Mouse (Mus musculus): ENCODE measurements at regions not wholly inside any gene's neighbourhood (a gene's known extent, or its start where the extent isn't known, plus 50 kb on each side); places are given as distances from the start of the nearest gene placed in this dataset.

- WGBS = 75% methylated on average over 4 of the region's 4 CpGs
- Histone ChIP-seq H3K27ac (ENCODE audit: control insufficient read depth, insufficient read depth, low read depth, low read length, poor library complexity) (no peak overlapping the region), H3K4me3 (replicated peaks; ENCODE audit: control insufficient read depth, low read depth, low read length) (no peak overlapping the region), H3K4me1 (ENCODE audit: control insufficient read depth, insufficient read depth, low read length) (no peaks in the 10 kb centered on the region)
- TF ChIP-seq POLR2A (IDR thresholded peaks at IDR 0.05; ENCODE audit: borderline replicate concordance, control insufficient read depth, low read depth, low read length) (no peak), CTCF (IDR thresholded peaks at IDR 0.05; ENCODE audit: control insufficient read depth, insufficient read depth, low read length) (no peak)
Measured at GRCm38 (mm10) chr12:70563446-70563845, 110.6 kb downstream of the Tmx1 start.

DNA sequence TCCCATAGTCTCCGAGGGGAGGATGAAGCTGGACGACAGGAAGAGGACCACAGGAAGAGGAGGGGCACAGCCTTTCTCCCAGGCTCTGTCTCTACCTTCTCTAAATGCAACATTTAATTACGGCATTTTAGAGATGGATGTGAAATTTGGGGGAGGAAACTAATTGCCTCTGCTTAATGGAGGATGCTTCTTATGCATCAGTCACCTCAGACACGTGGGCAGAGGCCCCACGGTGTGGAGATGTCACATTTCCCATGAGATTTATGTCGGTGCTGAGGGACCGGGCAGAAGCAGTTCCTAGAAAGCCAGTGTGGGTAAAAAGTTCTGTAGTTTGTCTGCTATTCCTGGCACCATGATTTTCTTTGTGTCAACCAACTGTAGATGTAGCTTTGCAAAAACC is 122.8 kb downstream of the Tmx1 start:
- Histone ChIP-seq H3K4me3 (replicated peaks; ENCODE audit: control insufficient read depth, low read depth, low read length) (no peak overlapping the region), H3K4me1 (ENCODE audit: control insufficient read depth, insufficient read depth, low read length) (no peaks in the 10 kb centered on the region), H3K27ac (ENCODE audit: control insufficient read depth, insufficient read depth, low read depth, low read length, poor library complexity) (no peak overlapping the region)
- 21% methylated on average over 7 of the region's 7 CpGs for WGBS
- TF ChIP-seq CTCF (IDR thresholded peaks at IDR 0.05; ENCODE audit: control insufficient read depth, insufficient read depth, low read length) (no peak), POLR2A (IDR thresholded peaks at IDR 0.05; ENCODE audit: borderline replicate concordance, control insufficient read depth, low read depth, low read length) (no peak)

GRCm38 (mm10) chr12:70577769-70578168 is 124.9 kb downstream of the Tmx1 start:
- TF ChIP-seq CTCF (IDR thresholded peaks at IDR 0.05; ENCODE audit: control insufficient read depth, insufficient read depth, low read length) (no peak), POLR2A (IDR thresholded peaks at IDR 0.05; ENCODE audit: borderline replicate concordance, control insufficient read depth, low read depth, low read length) (no peak)
- Histone ChIP-seq H3K27ac (ENCODE audit: control insufficient read depth, insufficient read depth, low read depth, low read length, poor library complexity) (no peak overlapping the region), H3K4me3 (replicated peaks; ENCODE audit: control insufficient read depth, low read depth, low read length) (no peak overlapping the region), H3K4me1 (ENCODE audit: control insufficient read depth, insufficient read depth, low read length) (no peaks in the 10 kb centered on the region)
- WGBS = 51% methylated on average over 4 of the region's 4 CpGs

DNA sequence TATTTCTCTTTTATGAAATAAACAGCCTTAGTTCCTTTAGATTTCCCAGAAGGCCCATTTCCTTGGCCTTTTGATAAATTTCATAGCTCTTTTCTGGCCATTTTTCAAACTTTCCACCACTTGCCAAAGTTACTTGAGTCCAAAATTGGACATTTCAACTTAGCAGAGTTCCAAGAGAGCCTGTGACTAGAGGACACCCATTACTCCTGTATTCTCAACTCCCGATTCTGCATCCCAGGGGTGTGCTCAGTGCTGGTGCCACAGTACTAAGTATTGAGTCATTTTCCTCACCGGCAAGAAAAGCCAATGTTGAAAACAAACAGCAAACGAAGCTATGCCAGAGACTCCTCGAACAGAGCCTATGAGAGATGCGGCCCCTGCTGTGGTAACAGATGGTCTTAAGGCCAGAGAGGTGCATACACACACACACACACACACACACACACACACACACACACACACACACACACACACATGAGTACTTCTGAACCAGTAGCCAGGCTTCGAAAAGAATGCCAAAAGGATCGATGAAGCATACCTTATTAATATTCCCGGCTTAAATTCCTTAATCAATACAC is 126.5 kb downstream of the Tmx1 start:
- H3K4me3 ChIP-seq (replicated peaks; ENCODE audit: control insufficient read depth, low read depth, low read length) = no peak overlapping the region
- no peak overlapping the region for H3K27ac ChIP-seq (ENCODE audit: control insufficient read depth, insufficient read depth, low read depth, low read length, poor library complexity)
- TF ChIP-seq POLR2A (IDR thresholded peaks at IDR 0.05; ENCODE audit: borderline replicate concordance, control insufficient read depth, low read depth, low read length) = no peak
- no peak for TF ChIP-seq CTCF (IDR thresholded peaks at IDR 0.05; ENCODE audit: control insufficient read depth, insufficient read depth, low read length)
- H3K4me1 ChIP-seq (ENCODE audit: control insufficient read depth, insufficient read depth, low read length) = no peaks in the 10 kb centered on the region
- WGBS = 89% methylated on average over 8 of the region's 8 CpGs

DNA sequence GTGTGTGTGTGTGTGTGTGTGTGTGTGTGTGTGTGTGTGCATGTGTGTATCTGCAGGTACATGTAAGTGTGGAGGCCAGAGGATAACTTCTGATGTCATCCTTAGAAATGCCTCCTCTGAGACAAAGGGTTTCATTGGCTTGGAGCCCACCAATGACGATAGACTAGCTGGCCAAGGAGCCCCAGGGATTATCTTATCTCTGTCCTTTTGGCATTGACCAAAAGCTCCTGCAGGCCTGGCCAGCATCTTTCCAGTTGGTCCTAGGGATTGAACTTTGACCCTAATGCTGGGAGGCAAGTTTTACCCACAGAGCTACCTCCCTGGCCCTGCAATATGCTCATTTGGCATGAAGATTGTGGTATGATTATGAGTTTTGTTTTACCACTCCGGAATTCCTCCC is 133.3 kb downstream of the Tmx1 start:
- Histone ChIP-seq H3K4me1 (ENCODE audit: control insufficient read depth, insufficient read depth, low read length) (no peaks in the 10 kb centered on the region), H3K4me3 (replicated peaks; ENCODE audit: control insufficient read depth, low read depth, low read length) (no peak overlapping the region), H3K27ac (ENCODE audit: control insufficient read depth, insufficient read depth, low read depth, low read length, poor library complexity) (no peak overlapping the region)
- TF ChIP-seq POLR2A (IDR thresholded peaks at IDR 0.05; ENCODE audit: borderline replicate concordance, control insufficient read depth, low read depth, low read length) (no peak), CTCF (IDR thresholded peaks at IDR 0.05; ENCODE audit: control insufficient read depth, insufficient read depth, low read length) (no peak)
- 87% methylated on average over 2 of the region's 2 CpGs for WGBS

- TF ChIP-seq POLR2A (IDR thresholded peaks at IDR 0.05; ENCODE audit: borderline replicate concordance, control insufficient read depth, low read depth, low read length) = no peak
- TF ChIP-seq CTCF (IDR thresholded peaks at IDR 0.05; ENCODE audit: control insufficient read depth, insufficient read depth, low read length) = no peak
- H3K27ac ChIP-seq (ENCODE audit: control insufficient read depth, insufficient read depth, low read depth, low read length, poor library complexity) = no peak overlapping the region
- H3K4me3 ChIP-seq (replicated peaks; ENCODE audit: control insufficient read depth, low read depth, low read length) = no peak overlapping the region
- no peaks in the 10 kb centered on the region for H3K4me1 ChIP-seq (ENCODE audit: control insufficient read depth, insufficient read depth, low read length)
- 87% methylated on average over 3 of the region's 3 CpGs for WGBS
Measured at GRCm38 (mm10) chr12:70588234-70588633, 135.3 kb downstream of the Tmx1 start.

- no peaks in the 10 kb centered on the region for H3K4me1 ChIP-seq (ENCODE audit: control insufficient read depth, insufficient read depth, low read length)
- H3K27ac ChIP-seq (ENCODE audit: control insufficient read depth, insufficient read depth, low read depth, low read length, poor library complexity) = no peak overlapping the region
- TF ChIP-seq POLR2A (IDR thresholded peaks at IDR 0.05; ENCODE audit: borderline replicate concordance, control insufficient read depth, low read depth, low read length) = no peak
- TF ChIP-seq CTCF (IDR thresholded peaks at IDR 0.05; ENCODE audit: control insufficient read depth, insufficient read depth, low read length) = no peak
- no peak overlapping the region for H3K4me3 ChIP-seq (replicated peaks; ENCODE audit: control insufficient read depth, low read depth, low read length)
- 72% methylated on average over 2 of the region's 2 CpGs for WGBS
Measured at GRCm38 (mm10) chr12:70589315-70589742, 136.4 kb downstream of the Tmx1 start.

- Histone ChIP-seq H3K4me3 (replicated peaks; ENCODE audit: control insufficient read depth, low read depth, low read length) (no peak overlapping the region), H3K4me1 (ENCODE audit: control insufficient read depth, insufficient read depth, low read length) (no peaks in the 10 kb centered on the region), H3K27ac (ENCODE audit: control insufficient read depth, insufficient read depth, low read depth, low read length, poor library complexity) (no peak overlapping the region)
- 79% methylated on average over 12 of the region's 12 CpGs for WGBS
- TF ChIP-seq CTCF (IDR thresholded peaks at IDR 0.05; ENCODE audit: control insufficient read depth, insufficient read depth, low read length) = no peak
- TF ChIP-seq POLR2A (IDR thresholded peaks at IDR 0.05; ENCODE audit: borderline replicate concordance, control insufficient read depth, low read depth, low read length) = no peak
Measured at GRCm38 (mm10) chr12:70590456-70591050, 137.7 kb downstream of the Tmx1 start.
